Mouse (Mus musculus) kidney, adult 2 months (tissue): ENCODE measurements at regions not wholly inside any gene's neighbourhood (a gene's known extent, or its start where the extent isn't known, plus 50 kb on each side); places are given as distances from the start of the nearest gene placed in this dataset.
"Not testable (repeated sequence)": the region's sequence is repeated elsewhere in the genome, so short reads cannot be mapped to it uniquely, and the experiment has no call there.

Source experiments
- DNase-seq: peaks from one replicate; pipeline ENCODE4 v3.0.0; 2021
- H3K27ac ChIP-seq: fragments of 200-500 bp; 2 replicates; pipeline ENCODE4 v1.5.1; 2012; ENCODE audit warnings: low read depth, low read length, control low read depth, inconsistent platforms; ENCODE audit not compliant: insufficient read depth
- H3K27me3 ChIP-seq: fragments of 200-500 bp; replicated peaks from 2 replicates; pipeline ENCODE4 v1.6.1; 2012; ENCODE audit warnings: mild to moderate bottlenecking, moderate library complexity, low read length, inconsistent platforms; ENCODE audit not compliant: control insufficient read depth, insufficient read depth
- H3K36me3 ChIP-seq: fragments of 200-500 bp; 2 replicates; pipeline ENCODE4 v1.6.1; 2012; ENCODE audit warnings: mild to moderate bottlenecking, moderate library complexity, low read length, inconsistent platforms; ENCODE audit not compliant: control insufficient read depth, insufficient read depth
- H3K4me1 ChIP-seq: fragments of 200-500 bp; 2 replicates; pipeline ENCODE4 v1.6.1; 2011; ENCODE audit warnings: low read length; ENCODE audit not compliant: control insufficient read depth, insufficient read depth
- H3K4me3 ChIP-seq: fragments of 200-500 bp; 2 replicates; pipeline ENCODE4 v1.5.1; 2011; ENCODE audit warnings: mild to moderate bottlenecking, low read depth, low read length, control low read depth; ENCODE audit not compliant: insufficient read depth
- CTCF ChIP-seq: fragments of 200-500 bp; conservative IDR thresholded peaks from 2 replicates; pipeline ENCODE4 v1.5.1; 2011; ENCODE audit warnings: low read depth, mild to moderate bottlenecking, control low read depth, low read length, moderate library complexity, mixed read lengths; ENCODE audit not compliant: insufficient read depth, insufficient read length
- POLR2A ChIP-seq: fragments of 200-500 bp; IDR thresholded peaks from one replicate; pipeline ENCODE4 v1.6.1; 2011; ENCODE audit warnings: low read depth, low read length, control low read depth
- WGBS: fragments of 180-500 bp; shearing (Covaris S2); methylation state at CpG from one replicate; pipeline ENCODE4 v1.1.7; 2018; 5-methylcytosine and 5-hydroxymethylcytosine counted together

- Histone ChIP-seq H3K4me3 (no peak overlapping the region), H3K27ac (no peak overlapping the region), H3K4me1 (no peaks in the 10 kb centered on the region), H3K27me3 (no peaks in the 10 kb centered on the region), H3K36me3 (no peaks in the 10 kb centered on the region)
- DNase-seq: no peak
- WGBS: 63% methylated on average over 1 of the region's 1 CpGs
- TF ChIP-seq POLR2A: no peak
- no peak for TF ChIP-seq CTCF
Measured at GRCm38 (mm10) chr3:80141697-80142096, 257.4 kb downstream of the Fam198b start.

GRCm38 (mm10) chr3:80160473-80160872, 276.1 kb downstream of the Fam198b start:
- TF ChIP-seq POLR2A: no peak
- no peak for TF ChIP-seq CTCF
- Histone ChIP-seq H3K36me3 (no peaks in the 10 kb centered on the region), H3K4me1 (no peaks in the 10 kb centered on the region), H3K4me3 (no peak overlapping the region), H3K27ac (no peak overlapping the region), H3K27me3 (no peaks in the 10 kb centered on the region)
- 81% methylated on average over 2 of the region's 2 CpGs for WGBS
- no peak for DNase-seq

DNA sequence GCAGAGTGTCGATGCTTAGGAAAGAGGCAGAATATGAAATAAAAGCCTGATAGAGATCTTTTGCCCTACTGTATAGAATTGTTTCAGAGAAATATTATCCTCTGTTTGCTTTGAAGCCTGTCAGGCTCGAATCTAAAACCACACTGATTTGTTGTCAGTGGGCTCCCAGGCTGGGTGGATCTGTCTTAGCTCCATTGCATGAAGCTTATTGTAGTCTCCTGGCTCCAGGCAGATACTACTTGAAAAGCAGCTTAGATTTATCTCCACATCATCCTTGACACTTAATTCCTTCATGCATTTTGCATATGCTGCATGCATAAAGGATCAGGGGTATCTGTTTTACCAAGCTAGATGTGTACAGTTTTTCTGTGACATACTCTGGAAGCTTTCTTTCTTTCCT, 297.4 kb downstream of the Fam198b start:
- H3K4me3 ChIP-seq: no peak overlapping the region
- H3K27me3 ChIP-seq: no peaks in the 10 kb centered on the region
- no peak for DNase-seq
- H3K4me1 ChIP-seq: no peaks in the 10 kb centered on the region
- 46% methylated on average over 2 of the region's 2 CpGs for WGBS
- no peaks in the 10 kb centered on the region for H3K36me3 ChIP-seq
- no peak overlapping the region for H3K27ac ChIP-seq
- TF ChIP-seq CTCF (no peak), POLR2A (no peak)

- not testable (repeated sequence) for H3K27ac ChIP-seq, DNase-seq
- 83% methylated on average over 2 of the region's 2 CpGs for WGBS
Measured at GRCm38 (mm10) chr3:80182161-80182560, 297.8 kb downstream of the Fam198b start.

DNA sequence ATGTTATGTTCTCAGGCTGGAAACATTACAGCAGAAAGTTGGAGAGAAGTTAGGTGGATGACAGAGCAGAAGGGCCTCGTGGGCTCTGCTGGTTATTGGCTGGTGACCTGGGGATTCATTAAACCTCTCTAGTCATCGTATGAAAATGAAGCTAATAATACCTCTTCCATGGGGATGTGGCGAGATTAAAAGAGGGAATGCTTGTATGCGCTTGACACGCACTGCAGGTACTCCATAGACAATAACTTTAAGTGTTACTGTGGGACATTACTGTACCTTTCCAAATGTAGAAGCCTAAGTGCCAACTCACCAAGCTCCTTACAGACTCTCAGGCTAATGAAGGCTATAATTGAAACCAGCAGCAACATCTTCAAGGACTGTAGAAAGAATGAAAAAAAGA, 303.1 kb downstream of the Fam198b start:
- Histone ChIP-seq H3K4me3 (no peak overlapping the region), H3K27me3 (no peaks in the 10 kb centered on the region), H3K27ac (no peak overlapping the region), H3K4me1 (no peaks in the 10 kb centered on the region), H3K36me3 (no peaks in the 10 kb centered on the region)
- DNase-seq: no peak
- TF ChIP-seq POLR2A (no peak), CTCF (no peak)
- 93% methylated on average over 5 of the region's 5 CpGs for WGBS

More at GRCm38 (mm10) chr3:80182161-80182560, 297.8 kb downstream of the Fam198b start:
- not testable (repeated sequence) for H3K27me3 ChIP-seq, H3K4me1 ChIP-seq, H3K4me3 ChIP-seq, H3K36me3 ChIP-seq

DNA sequence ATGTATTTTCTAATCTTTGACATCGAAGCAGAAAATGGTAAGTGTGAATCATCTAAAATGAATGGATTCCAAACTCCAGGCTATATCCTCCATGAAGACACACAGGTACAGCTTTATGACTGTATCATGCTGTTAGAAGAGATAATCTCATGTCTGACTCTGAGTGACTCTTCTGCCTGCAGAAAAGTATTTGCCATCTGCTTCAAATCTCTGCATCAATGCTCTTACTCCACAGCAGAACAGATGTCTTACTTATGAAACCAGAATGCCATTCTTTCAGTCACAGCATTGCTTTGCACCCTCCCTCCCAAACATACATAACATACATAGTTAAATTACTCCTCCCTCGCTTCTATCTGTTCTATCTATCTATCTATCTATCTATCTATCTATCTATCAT, 316.6 kb downstream of the Fam198b start:
- Histone ChIP-seq H3K4me3 (no peak overlapping the region), H3K36me3 (no peaks in the 10 kb centered on the region), H3K27me3 (no peaks in the 10 kb centered on the region), H3K27ac (no peak overlapping the region), H3K4me1 (no peaks in the 10 kb centered on the region)
- TF ChIP-seq CTCF (no peak), POLR2A (no peak)
- no peak for DNase-seq
- WGBS: 77% methylated on average over 2 of the region's 2 CpGs

- Histone ChIP-seq H3K27ac (no peak overlapping the region), H3K27me3 (no peaks in the 10 kb centered on the region), H3K4me3 (no peak overlapping the region), H3K4me1 (no peaks in the 10 kb centered on the region), H3K36me3 (no peaks in the 10 kb centered on the region)
- DNase-seq: no peak
- TF ChIP-seq POLR2A (no peak), CTCF (no peak)
- 72% methylated on average over 1 of the region's 1 CpGs for WGBS
Measured at GRCm38 (mm10) chr3:80204821-80205220, 320.5 kb downstream of the Fam198b start.

- no peaks in the 10 kb centered on the region for H3K27me3 ChIP-seq
- H3K27ac ChIP-seq: no peak overlapping the region
- TF ChIP-seq CTCF: no peak
- WGBS: 73% methylated on average over 6 of the region's 6 CpGs
- DNase-seq: no peak
- H3K36me3 ChIP-seq: no peaks in the 10 kb centered on the region
- H3K4me1 ChIP-seq: no peaks in the 10 kb centered on the region
- no peak overlapping the region for H3K4me3 ChIP-seq
Measured at GRCm38 (mm10) chr3:80205351-80205750, 321.0 kb downstream of the Fam198b start.
